Mouse (Mus musculus): Measurements from ENCODE around the gene Ndufa12. TPM values are rescaled to one million over a fixed set of nuclear protein-coding genes. Genes with fewer than 3 reads are reported as not detected.

Ndufa12 gene
- polyA plus RNA-seq, 1 experiment from 2014 or later, result 424 TPM

DNA sequence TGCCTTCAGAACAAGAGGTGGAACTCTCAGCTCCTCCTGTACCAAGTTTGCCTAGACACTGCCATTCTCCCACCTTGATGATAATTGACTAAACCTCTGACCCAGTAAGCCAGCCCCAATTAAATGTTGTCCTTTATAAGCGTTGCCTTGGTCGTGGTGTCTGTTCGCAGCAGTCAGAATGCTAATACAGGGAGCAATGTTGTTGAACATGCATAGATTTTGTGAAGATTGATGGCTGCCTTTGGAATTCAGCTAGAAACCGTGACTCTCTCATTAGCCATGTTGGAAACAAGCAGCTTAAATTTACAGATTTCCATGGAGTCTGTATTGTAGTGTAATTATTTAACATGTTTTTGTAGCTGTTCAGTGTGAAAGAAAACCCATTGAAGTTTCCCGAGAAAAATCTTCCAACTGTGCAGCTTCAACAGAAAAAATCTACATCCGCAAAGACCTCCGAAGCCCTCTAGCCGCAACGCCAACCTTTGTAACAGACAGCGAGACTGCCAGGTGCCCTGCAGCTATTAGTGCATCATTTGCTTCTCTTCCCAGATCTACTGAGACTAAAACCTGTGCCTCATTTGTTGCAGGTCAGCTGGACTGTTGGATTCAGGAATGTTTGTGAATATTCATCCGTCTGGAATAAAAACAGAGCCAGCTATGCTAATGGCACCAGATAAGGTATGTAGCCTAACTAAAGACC is 31.3 kb upstream of the Ndufa12 start:
- Histone ChIP-seq H3K4me1 (ENCODE audit: insufficient read depth, low read length) (no peaks in the 10 kb centered on the region), H3K9me3 (ENCODE audit: low read length) (0 out of 2 replicates have a peak, but pooled peaks cover 3% of the 10 kb centered on the region), H3K4me2 (replicated peaks; ENCODE audit: low read depth, low read length) (no peak overlapping the region), H3K27ac (ENCODE audit: low read length) (no peak overlapping the region), H3K4me3 (ENCODE audit: low read length) (no peak overlapping the region), H3K9ac (replicated peaks; ENCODE audit: low read length) (no peak overlapping the region), H3K27me3 (ENCODE audit: insufficient read depth, low read length) (no peaks in the 10 kb centered on the region), H3K36me3 (ENCODE audit: insufficient read depth, low read length) (peaks cover 48% of the 10 kb centered on the region)
- 92% methylated on average over 11 of the region's 11 CpGs for WGBS
- no peak for ATAC-seq (ENCODE audit: low FRiP score, low TSS enrichment)

DNA sequence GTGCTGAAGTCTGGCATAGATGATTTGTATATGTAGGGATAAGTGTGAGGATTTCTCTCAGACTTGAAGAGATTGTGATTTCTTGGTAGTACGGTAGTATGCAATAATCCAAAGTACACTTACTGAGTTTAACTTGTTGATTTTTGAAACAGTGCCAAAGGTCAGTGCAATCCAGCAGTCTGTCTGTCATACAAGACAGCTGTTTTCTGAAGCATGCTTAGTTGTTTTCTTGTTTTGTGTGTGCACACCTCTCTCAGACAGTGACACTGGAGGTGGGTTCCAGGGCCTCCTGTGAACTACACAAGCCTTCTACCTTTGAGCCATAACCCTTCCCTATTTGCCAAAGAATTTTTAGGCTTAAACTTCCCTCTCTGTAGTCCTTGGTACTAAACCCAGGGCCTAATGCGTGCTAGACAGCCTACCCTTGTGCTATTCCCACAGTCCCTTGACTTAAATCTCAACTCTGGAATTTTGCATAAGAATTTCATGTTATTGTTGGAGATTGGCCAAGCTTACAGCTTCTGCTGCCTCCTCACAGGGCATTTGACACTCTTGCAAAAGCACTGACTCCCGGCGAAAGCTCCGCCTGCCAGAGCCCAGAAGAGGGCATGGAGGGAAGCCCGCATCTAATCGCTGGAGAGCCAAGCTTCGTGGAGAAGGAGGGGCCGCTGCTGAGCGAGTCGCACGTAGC is 26.9 kb upstream of the Ndufa12 start:
- Histone ChIP-seq H3K4me1 (ENCODE audit: insufficient read depth, low read length) (no peaks in the 10 kb centered on the region), H3K4me2 (replicated peaks; ENCODE audit: low read depth, low read length) (no peak overlapping the region), H3K36me3 (ENCODE audit: insufficient read depth, low read length) (peaks cover 58% of the 10 kb centered on the region), H3K27ac (ENCODE audit: low read length) (no peak overlapping the region), H3K9me3 (ENCODE audit: low read length) (0 out of 2 replicates have a peak, but pooled peaks cover 3% of the 10 kb centered on the region), H3K9ac (replicated peaks; ENCODE audit: low read length) (no peak overlapping the region), H3K4me3 (ENCODE audit: low read length) (no peak overlapping the region), H3K27me3 (ENCODE audit: insufficient read depth, low read length) (no peaks in the 10 kb centered on the region)
- 53% methylated on average over 12 of the region's 12 CpGs for WGBS
- no peak; the same call in 1 of the 2 replicates for ATAC-seq (ENCODE audit: low FRiP score, low TSS enrichment)

DNA sequence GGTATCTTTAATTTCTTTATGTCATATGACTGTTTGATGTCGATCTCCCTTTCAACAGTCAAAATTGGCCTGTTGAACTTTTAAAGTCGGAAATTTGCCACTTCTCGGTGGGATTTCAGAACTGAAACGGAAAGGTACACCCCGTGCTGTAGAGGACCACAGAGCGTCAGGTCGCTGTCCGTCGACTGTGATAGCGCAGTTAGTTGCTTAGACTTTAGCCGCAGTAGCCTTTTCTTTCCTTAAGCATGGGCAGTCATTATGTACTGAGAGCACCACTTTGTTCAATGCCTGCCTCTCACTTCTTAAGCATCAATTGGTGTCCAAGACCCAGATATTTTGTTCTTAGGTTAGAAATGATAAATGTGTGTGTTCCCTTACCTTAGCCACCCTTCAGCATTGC is 26.4 kb upstream of the Ndufa12 start:
- Histone ChIP-seq H3K9ac (replicated peaks; ENCODE audit: low read length) (no peak overlapping the region), H3K4me3 (ENCODE audit: low read length) (no peak overlapping the region), H3K27ac (ENCODE audit: low read length) (no peak overlapping the region), H3K4me1 (ENCODE audit: insufficient read depth, low read length) (no peaks in the 10 kb centered on the region), H3K9me3 (ENCODE audit: low read length) (0 out of 2 replicates have a peak, but pooled peaks cover 3% of the 10 kb centered on the region), H3K4me2 (replicated peaks; ENCODE audit: low read depth, low read length) (no peak overlapping the region), H3K27me3 (ENCODE audit: insufficient read depth, low read length) (no peaks in the 10 kb centered on the region), H3K36me3 (ENCODE audit: insufficient read depth, low read length) (peaks cover 57% of the 10 kb centered on the region)
- ATAC-seq (ENCODE audit: low FRiP score, low TSS enrichment), result no peak
- 79% methylated on average over 11 of the region's 11 CpGs for WGBS

DNA sequence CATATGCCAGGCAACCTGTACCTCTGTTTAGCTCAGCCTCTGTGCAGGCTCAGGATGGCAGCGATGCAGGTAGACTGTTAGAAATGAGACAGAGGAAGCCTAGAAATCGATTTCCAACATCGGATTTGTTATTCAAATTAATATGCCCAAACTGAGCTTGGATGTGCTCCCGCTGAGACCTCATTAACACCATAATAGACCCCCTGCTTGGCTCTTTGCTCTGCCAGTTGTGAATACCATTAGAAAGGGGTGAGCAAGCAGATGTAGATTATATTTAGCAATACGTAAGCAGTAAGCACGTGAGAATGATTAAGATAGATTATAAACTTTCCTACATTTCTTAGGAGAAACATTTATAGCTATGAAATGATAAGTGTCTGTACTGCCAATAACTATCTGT is 25.8 kb upstream of the Ndufa12 start:
- WGBS, result 79% methylated on average over 6 of the region's 6 CpGs
- peaks cover 51% of the 10 kb centered on the region for H3K36me3 ChIP-seq (ENCODE audit: insufficient read depth, low read length)
- H3K9me3 ChIP-seq (ENCODE audit: low read length), result 0 out of 2 replicates have a peak, but pooled peaks cover 3% of the 10 kb centered on the region
- no peak overlapping the region for H3K4me2 ChIP-seq (replicated peaks; ENCODE audit: low read depth, low read length)
- H3K27ac ChIP-seq (ENCODE audit: low read length), result no peak overlapping the region
- no peak overlapping the region for H3K4me3 ChIP-seq (ENCODE audit: low read length)
- H3K4me1 ChIP-seq (ENCODE audit: insufficient read depth, low read length), result no peaks in the 10 kb centered on the region
- H3K27me3 ChIP-seq (ENCODE audit: insufficient read depth, low read length), result no peaks in the 10 kb centered on the region
- no peak for ATAC-seq (ENCODE audit: low FRiP score, low TSS enrichment)
- H3K9ac ChIP-seq (replicated peaks; ENCODE audit: low read length), result no peak overlapping the region

DNA sequence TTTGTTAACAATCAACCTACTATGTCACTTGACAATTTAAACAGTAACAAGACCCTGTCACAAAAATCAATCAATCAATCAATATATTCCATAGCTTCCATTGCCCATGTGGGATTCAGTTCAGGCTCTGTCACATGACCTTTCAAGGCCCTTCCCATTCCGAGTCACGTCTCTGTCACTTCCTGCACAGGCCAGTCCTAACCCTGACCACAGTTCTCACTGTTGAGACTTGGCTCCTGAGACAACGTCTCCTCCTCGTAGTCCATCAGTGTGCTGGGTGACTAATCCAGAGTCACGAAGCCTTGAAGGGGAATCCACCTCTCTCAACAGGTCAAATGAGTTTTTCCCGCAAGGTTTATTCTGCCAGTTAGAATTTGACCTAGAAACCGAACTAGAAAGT is 23.9 kb upstream of the Ndufa12 start:
- Histone ChIP-seq H3K27me3 (ENCODE audit: insufficient read depth, low read length) (no peaks in the 10 kb centered on the region), H3K27ac (ENCODE audit: low read length) (no peak overlapping the region), H3K4me3 (ENCODE audit: low read length) (no peak overlapping the region), H3K36me3 (ENCODE audit: insufficient read depth, low read length) (peaks cover 34% of the 10 kb centered on the region), H3K4me2 (replicated peaks; ENCODE audit: low read depth, low read length) (no peak overlapping the region), H3K9me3 (ENCODE audit: low read length) (no peaks in the 10 kb centered on the region), H3K4me1 (ENCODE audit: insufficient read depth, low read length) (no peaks in the 10 kb centered on the region), H3K9ac (replicated peaks; ENCODE audit: low read length) (no peak overlapping the region)
- no peak for ATAC-seq (ENCODE audit: low FRiP score, low TSS enrichment)
- WGBS, result 84% methylated on average over 7 of the region's 7 CpGs

DNA sequence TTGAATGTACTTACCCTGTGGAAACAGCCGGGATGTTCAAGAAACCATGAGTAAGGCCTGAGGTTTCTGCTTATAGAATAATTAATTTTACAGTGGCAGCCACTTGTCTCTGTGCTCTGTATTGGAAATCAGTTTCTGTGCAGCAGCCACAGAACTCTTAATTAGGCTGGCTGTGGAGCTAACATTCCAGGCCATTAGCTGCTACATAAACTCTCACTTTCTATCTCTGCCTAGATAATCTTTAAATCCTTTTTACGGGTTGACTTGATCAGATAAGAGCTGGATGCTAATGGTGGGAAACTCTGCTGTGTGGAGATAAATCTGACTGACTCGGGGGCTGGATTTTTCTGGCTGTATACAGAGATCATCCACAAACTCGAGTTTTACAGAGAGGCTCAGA is 15.3 kb upstream of the Ndufa12 start:
- no peak overlapping the region for H3K4me3 ChIP-seq (ENCODE audit: low read length)
- WGBS, result 66% methylated on average over 4 of the region's 4 CpGs
- ATAC-seq (ENCODE audit: low FRiP score, low TSS enrichment), result no peak
- H3K4me2 ChIP-seq (replicated peaks; ENCODE audit: low read depth, low read length), result no peak overlapping the region
- no peaks in the 10 kb centered on the region for H3K9me3 ChIP-seq (ENCODE audit: low read length)
- H3K36me3 ChIP-seq (ENCODE audit: insufficient read depth, low read length), result peaks cover 18% of the 10 kb centered on the region; the same call in 1 of the 2 replicates
- H3K9ac ChIP-seq (replicated peaks; ENCODE audit: low read length), result no peak overlapping the region
- no peaks in the 10 kb centered on the region for H3K27me3 ChIP-seq (ENCODE audit: insufficient read depth, low read length)
- H3K4me1 ChIP-seq (ENCODE audit: insufficient read depth, low read length), result no peaks in the 10 kb centered on the region
- no peak overlapping the region for H3K27ac ChIP-seq (ENCODE audit: low read length)

DNA sequence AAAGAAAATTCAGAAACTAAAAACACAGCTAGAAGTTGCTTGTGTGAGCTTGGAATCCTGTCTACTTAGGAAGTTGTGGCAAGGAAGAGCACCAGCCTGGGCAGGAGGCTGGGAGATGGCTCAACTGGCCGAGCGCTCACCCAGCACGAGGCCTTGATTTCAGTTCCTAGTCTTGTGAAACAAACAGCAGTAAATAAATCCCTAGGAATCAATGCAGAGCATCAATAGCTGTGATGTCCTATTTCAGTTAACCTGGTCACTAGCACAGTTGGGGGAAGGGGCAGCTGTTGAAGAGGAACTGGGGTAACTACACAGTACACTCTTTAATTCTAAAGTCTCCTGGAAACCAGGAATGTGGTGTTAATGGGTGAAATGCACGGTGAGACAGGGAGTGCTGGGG is 6.5 kb downstream of the Ndufa12 start:
- Histone ChIP-seq H3K4me3 (ENCODE audit: low read length) (no peak overlapping the region), H3K4me2 (replicated peaks; ENCODE audit: low read depth, low read length) (no peak overlapping the region), H3K9ac (replicated peaks; ENCODE audit: low read length) (no peak overlapping the region), H3K36me3 (ENCODE audit: insufficient read depth, low read length) (peaks cover 48% of the 10 kb centered on the region), H3K27me3 (ENCODE audit: insufficient read depth, low read length) (no peaks in the 10 kb centered on the region), H3K4me1 (ENCODE audit: insufficient read depth, low read length) (no peaks in the 10 kb centered on the region; the same call in 1 of the 2 replicates), H3K27ac (ENCODE audit: low read length) (no peak overlapping the region), H3K9me3 (ENCODE audit: low read length) (no peaks in the 10 kb centered on the region)
- WGBS, result 94% methylated on average over 4 of the region's 4 CpGs
- ATAC-seq (ENCODE audit: low FRiP score, low TSS enrichment), result no peak

DNA sequence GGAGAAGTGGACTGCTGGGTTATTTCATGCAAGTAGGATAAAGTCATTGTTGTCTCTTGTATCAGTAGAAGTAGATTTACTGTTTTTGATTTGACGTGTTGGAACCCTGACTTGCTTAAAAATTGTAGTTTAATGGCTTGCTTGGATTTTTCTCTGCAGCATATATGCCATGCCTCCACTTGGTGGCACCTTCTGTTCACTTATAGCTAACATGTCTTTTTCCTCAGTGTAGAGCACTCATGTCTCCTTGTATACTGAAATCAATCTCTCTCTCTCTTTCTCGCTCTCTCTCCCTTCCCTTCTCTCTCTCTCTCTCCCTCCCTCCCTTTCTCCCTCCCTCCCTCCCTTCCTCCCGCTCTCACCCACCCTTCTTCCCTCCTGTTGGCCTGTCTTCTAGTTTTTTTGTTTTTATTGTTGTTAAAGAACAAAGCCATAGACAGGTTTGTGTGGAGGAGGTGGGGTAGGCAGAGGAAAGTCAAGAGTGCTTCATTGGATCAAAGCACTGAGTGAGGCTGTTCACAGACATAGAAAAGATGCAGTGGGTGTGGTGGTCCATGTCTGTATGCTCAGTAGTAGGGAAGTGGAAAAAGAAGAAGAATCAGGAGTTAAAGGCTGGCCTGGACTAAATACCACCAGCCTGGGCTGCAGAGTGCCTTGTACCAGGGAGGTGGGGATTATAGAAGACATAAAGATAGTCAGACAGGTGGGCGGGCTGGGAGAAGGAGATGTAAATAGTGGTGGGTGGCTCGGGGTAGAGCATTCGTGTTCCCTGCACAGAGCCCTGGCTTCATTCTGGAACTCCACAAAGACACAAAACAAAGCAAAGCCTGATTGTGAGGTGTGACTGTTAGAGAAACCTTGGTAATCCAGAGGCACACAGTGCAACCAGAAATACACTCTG is 12.4 kb downstream of the Ndufa12 start:
- Histone ChIP-seq H3K27me3 (ENCODE audit: insufficient read depth, low read length) (no peaks in the 10 kb centered on the region), H3K36me3 (ENCODE audit: insufficient read depth, low read length) (peaks cover 43% of the 10 kb centered on the region), H3K9me3 (ENCODE audit: low read length) (no peaks in the 10 kb centered on the region), H3K4me1 (ENCODE audit: insufficient read depth, low read length) (no peaks in the 10 kb centered on the region), H3K9ac (replicated peaks; ENCODE audit: low read length) (no peak overlapping the region), H3K4me3 (ENCODE audit: low read length) (no peak overlapping the region), H3K4me2 (replicated peaks; ENCODE audit: low read depth, low read length) (no peak overlapping the region), H3K27ac (ENCODE audit: low read length) (no peak overlapping the region)
- no peak for ATAC-seq (ENCODE audit: low FRiP score, low TSS enrichment)
- WGBS, result 71% methylated on average over 6 of the region's 6 CpGs

DNA sequence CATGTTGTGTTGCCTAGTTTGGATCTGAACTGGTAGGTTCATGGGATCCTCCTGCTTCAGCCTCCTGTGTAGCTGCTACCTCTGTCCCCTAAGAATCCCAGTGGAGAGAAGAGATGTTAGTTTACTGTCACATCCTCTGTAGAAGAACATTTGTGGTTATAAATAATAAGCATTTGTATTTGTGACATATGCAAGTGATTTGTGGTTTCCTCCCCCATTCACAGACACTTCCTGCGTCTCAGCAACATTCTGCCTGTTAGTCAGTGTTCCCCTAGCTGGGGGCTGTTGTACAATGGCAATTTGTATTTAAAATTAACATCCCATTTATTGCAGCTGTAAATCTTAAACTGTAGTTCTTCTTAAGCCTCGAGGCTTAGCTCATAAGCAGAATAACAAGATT is 13.2 kb downstream of the Ndufa12 start:
- Histone ChIP-seq H3K4me3 (ENCODE audit: low read length) (no peak overlapping the region), H3K9ac (replicated peaks; ENCODE audit: low read length) (no peak overlapping the region), H3K9me3 (ENCODE audit: low read length) (no peaks in the 10 kb centered on the region), H3K27ac (ENCODE audit: low read length) (no peak overlapping the region), H3K27me3 (ENCODE audit: insufficient read depth, low read length) (no peaks in the 10 kb centered on the region), H3K36me3 (ENCODE audit: insufficient read depth, low read length) (peaks cover 37% of the 10 kb centered on the region), H3K4me1 (ENCODE audit: insufficient read depth, low read length) (no peaks in the 10 kb centered on the region), H3K4me2 (replicated peaks; ENCODE audit: low read depth, low read length) (no peak overlapping the region)
- ATAC-seq (ENCODE audit: low FRiP score, low TSS enrichment), result no peak
- WGBS, result 33% methylated on average over 2 of the region's 2 CpGs
